Mouse (Mus musculus) small intestine, adult 2 months (tissue): ENCODE measurements around the gene Cyp27a1. TPM values are rescaled to one million over a fixed set of nuclear protein-coding genes. Genes with fewer than 3 reads are reported as not detected.

Experiments
- H3K27ac ChIP-seq: fragments of 200-500 bp; 2 replicates; pipeline ENCODE4 v1.5.1; 2012; ENCODE audit warnings: low read depth, low read length, control low read depth, inconsistent platforms; ENCODE audit not compliant: insufficient read depth
- H3K27me3 ChIP-seq: fragments of 200-500 bp; 2 replicates; pipeline ENCODE4 v1.6.1; 2012; ENCODE audit warnings: mild to moderate bottlenecking, moderate library complexity, low read length, inconsistent platforms; ENCODE audit not compliant: control insufficient read depth, insufficient read depth
- H3K36me3 ChIP-seq: fragments of 200-500 bp; 2 replicates; pipeline ENCODE4 v1.6.1; 2012; ENCODE audit warnings: mild to moderate bottlenecking, low read length, control low read depth, inconsistent platforms; ENCODE audit not compliant: control insufficient read depth, insufficient read depth
- H3K4me1 ChIP-seq: fragments of 200-500 bp; 2 replicates; pipeline ENCODE4 v1.6.1; 2012; ENCODE audit warnings: low read length, inconsistent platforms, mixed read lengths; ENCODE audit not compliant: control insufficient read depth, insufficient read depth, insufficient read length
- H3K4me3 ChIP-seq: fragments of 200-500 bp; 2 replicates; pipeline ENCODE4 v1.5.1; 2012; ENCODE audit warnings: low read depth, mild to moderate bottlenecking, control low read depth, inconsistent platforms, low read length, moderate library complexity
- CTCF ChIP-seq: fragments of 200-500 bp; IDR thresholded peaks from 2 replicates; pipeline ENCODE4 v1.5.1; 2012; ENCODE audit warnings: low read depth, mild to moderate bottlenecking, control low read depth, inconsistent platforms, low read length, moderate library complexity, mixed read lengths; ENCODE audit not compliant: insufficient replicate concordance, insufficient read length; ENCODE audit errors: extremely low read depth
- POLR2A ChIP-seq: fragments of 200-500 bp; IDR thresholded peaks from 2 replicates; pipeline ENCODE4 v1.6.1; 2012; ENCODE audit warnings: low read depth, mild to moderate bottlenecking, control low read depth, inconsistent platforms, low read length, moderate library complexity
- WGBS: fragments of 180-500 bp; shearing (Covaris S2); methylation state at CpG from one replicate; pipeline ENCODE4 v1.1.7; 2018; 5-methylcytosine and 5-hydroxymethylcytosine counted together
- polyA plus RNA-seq: library from polyadenylated mRNA; depleted of rRNA; stranded (reverse); fragments of >200 nt; gene quantifications from 2 replicates; pipeline ENCODE4 v1.2.3, GENCODE M21; 2012

Cyp27a1 gene
- polyA plus RNA-seq, 1 experiment: 36.2 TPM

DNA sequence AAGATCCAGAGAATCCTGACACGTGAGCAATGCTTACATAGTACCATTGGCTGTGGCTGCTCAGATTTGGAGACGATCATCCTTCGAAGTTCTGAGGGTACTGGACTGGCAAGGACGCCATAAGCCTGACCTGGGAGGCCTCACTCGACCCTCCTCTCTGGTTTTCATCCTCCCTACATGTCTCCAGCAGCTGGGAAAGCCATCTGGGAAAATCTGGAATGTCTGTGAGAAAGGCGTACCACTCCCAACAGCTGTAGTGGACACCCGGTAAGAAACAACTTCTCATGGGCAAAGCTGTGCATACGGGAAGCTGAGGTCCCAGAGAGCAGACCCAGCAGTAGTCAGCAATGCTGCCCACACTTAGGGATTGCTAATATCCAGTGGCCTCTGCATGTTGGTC is 38.8 kb downstream of the Cyp27a1 start:
- 89% methylated on average over 8 of the region's 8 CpGs for WGBS
- TF ChIP-seq CTCF (no peak), POLR2A (no peak)
- no peak overlapping the region for H3K27ac ChIP-seq
- H3K36me3 ChIP-seq: no peaks in the 10 kb centered on the region
- H3K27me3 ChIP-seq: no peaks in the 10 kb centered on the region
- no peak overlapping the region for H3K4me3 ChIP-seq
- peaks cover 36% of the 10 kb centered on the region for H3K4me1 ChIP-seq

- Histone ChIP-seq H3K4me1 (peaks cover 36% of the 10 kb centered on the region), H3K36me3 (no peaks in the 10 kb centered on the region), H3K27me3 (no peaks in the 10 kb centered on the region), H3K27ac (no peak overlapping the region), H3K4me3 (no peak overlapping the region)
- no peak for TF ChIP-seq CTCF
- TF ChIP-seq POLR2A: no peak
- 97% methylated on average over 3 of the region's 3 CpGs for WGBS
These were observed 39.5 kb downstream of the Cyp27a1 start for GRCm38 (mm10) chr1:74752833-74753232.

DNA sequence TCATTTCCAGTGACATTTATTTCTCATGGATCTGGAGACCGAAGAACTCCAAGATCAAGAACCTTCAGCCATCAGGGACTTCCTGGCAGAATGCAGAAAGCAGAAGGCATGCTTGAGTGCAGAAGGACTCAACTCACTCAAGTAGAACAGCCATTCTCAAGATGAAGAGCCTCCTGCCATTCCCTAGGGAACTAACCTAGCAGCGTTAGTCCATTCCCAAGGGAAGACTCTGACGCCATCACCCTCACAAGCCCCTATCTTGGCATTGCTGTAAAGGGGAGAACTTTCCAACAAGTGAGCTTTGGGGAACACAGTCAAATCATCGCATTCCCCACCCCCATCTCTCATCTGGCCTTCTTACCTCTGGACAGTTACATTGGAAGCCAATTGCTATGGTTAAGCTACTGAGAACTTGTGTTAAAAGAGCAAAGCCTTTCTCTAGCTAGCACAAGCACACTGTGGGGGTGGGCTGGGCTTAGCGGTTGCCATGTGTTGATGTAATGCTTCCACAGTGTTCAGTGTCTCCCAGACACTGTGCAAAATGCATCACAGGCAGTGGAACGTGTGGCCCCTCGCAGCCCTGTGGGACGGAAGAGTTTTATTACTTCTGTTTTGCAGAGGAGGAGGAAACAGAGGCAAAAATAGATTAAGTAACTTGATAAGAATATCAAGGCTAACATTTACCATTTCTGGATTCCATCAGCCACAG is 40.0 kb downstream of the Cyp27a1 start:
- Histone ChIP-seq H3K4me1 (peaks cover 36% of the 10 kb centered on the region), H3K36me3 (no peaks in the 10 kb centered on the region), H3K4me3 (no peak overlapping the region), H3K27ac (peak overlapping the region; percentile 83), H3K27me3 (no peaks in the 10 kb centered on the region)
- no peak for TF ChIP-seq CTCF
- TF ChIP-seq POLR2A: no peak
- 62% methylated on average over 8 of the region's 8 CpGs for WGBS

- 22% methylated on average over 5 of the region's 5 CpGs for WGBS
- Histone ChIP-seq H3K27me3 (no peaks in the 10 kb centered on the region), H3K4me1 (peaks cover 28% of the 10 kb centered on the region), H3K27ac (peak overlapping the region; percentile 83), H3K4me3 (no peak overlapping the region), H3K36me3 (no peaks in the 10 kb centered on the region)
- TF ChIP-seq CTCF (no peak), POLR2A (no peak)
These were observed 40.9 kb downstream of the Cyp27a1 start for GRCm38 (mm10) chr1:74754175-74754785.

- Histone ChIP-seq H3K4me1 (peaks cover 2% of the 10 kb centered on the region; the same call in 1 of the 2 replicates), H3K4me3 (no peak overlapping the region), H3K27ac (no peak overlapping the region), H3K36me3 (no peaks in the 10 kb centered on the region), H3K27me3 (no peaks in the 10 kb centered on the region)
- WGBS: 31% methylated on average over 4 of the region's 4 CpGs
- TF ChIP-seq CTCF (peak; percentile 61; the same call in 1 of the 2 replicates), POLR2A (no peak)
These were observed 46.4 kb downstream of the Cyp27a1 start for GRCm38 (mm10) chr1:74759773-74760172.

- Histone ChIP-seq H3K27me3 (0 out of 2 replicates have a peak, but pooled peaks cover 2% of the 10 kb centered on the region), H3K4me3 (no peak overlapping the region), H3K36me3 (no peaks in the 10 kb centered on the region), H3K4me1 (no peaks in the 10 kb centered on the region), H3K27ac (no peak overlapping the region)
- TF ChIP-seq CTCF (peak; percentile 39; the same call in 1 of the 2 replicates), POLR2A (no peak)
- WGBS: 2% methylated on average over 6 of the region's 6 CpGs
These were observed 49.7 kb downstream of the Cyp27a1 start for GRCm38 (mm10) chr1:74763081-74763480.

GRCm38 (mm10) chr1:74770727-74771466 is 57.5 kb downstream of the Cyp27a1 start:
- peaks cover 40% of the 10 kb centered on the region for H3K27me3 ChIP-seq
- H3K36me3 ChIP-seq: no peaks in the 10 kb centered on the region
- H3K27ac ChIP-seq: no peak overlapping the region
- TF ChIP-seq CTCF (no peak), POLR2A (no peak)
- no peak overlapping the region for H3K4me3 ChIP-seq
- 7% methylated on average over 35 of the region's 35 CpGs for WGBS
- H3K4me1 ChIP-seq: peaks cover 5% of the 10 kb centered on the region
